Mouse (Mus musculus) spleen, adult 2 months (tissue): Measurements from ENCODE around the gene Dock9.

Experiments
- CTCF ChIP-seq: fragments of 200-500 bp; IDR thresholded peaks from 2 replicates; pipeline ENCODE4 v1.5.1; 2011; ENCODE audit warnings: mild to moderate bottlenecking, inconsistent platforms; ENCODE audit not compliant: insufficient read depth, insufficient read length, insufficient replicate concordance; ENCODE audit errors: extremely low read depth
- POLR2A ChIP-seq: fragments of 200-500 bp; IDR thresholded peaks from 2 replicates; pipeline ENCODE4 v1.6.1; 2011; ENCODE audit warnings: low read depth, low read length, inconsistent platforms

DNA sequence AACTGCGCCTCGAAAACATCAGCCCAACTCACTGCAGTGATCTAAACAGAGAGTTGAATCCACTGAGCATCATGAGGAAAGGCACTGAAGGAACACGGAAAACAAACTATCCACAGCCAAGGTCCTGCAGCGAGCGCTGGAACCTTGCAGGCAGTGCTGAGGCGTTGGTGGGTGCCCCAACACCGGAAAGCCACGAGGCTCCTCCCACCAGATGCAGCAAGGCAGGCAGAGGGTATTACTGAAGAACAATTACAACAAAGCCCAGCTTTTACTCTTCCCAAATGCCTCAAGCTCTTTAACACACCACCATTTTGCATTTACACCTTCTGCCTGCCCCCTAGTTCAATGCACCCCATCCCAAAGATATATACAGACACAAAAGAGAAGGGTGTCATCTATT is 65.4 kb downstream of the Dock9 start:
- no peak for TF ChIP-seq CTCF
- no peak for TF ChIP-seq POLR2A
